Comparison of ENCODE assay signal across 18 mouse cellular contexts in the genomic region with DNA sequence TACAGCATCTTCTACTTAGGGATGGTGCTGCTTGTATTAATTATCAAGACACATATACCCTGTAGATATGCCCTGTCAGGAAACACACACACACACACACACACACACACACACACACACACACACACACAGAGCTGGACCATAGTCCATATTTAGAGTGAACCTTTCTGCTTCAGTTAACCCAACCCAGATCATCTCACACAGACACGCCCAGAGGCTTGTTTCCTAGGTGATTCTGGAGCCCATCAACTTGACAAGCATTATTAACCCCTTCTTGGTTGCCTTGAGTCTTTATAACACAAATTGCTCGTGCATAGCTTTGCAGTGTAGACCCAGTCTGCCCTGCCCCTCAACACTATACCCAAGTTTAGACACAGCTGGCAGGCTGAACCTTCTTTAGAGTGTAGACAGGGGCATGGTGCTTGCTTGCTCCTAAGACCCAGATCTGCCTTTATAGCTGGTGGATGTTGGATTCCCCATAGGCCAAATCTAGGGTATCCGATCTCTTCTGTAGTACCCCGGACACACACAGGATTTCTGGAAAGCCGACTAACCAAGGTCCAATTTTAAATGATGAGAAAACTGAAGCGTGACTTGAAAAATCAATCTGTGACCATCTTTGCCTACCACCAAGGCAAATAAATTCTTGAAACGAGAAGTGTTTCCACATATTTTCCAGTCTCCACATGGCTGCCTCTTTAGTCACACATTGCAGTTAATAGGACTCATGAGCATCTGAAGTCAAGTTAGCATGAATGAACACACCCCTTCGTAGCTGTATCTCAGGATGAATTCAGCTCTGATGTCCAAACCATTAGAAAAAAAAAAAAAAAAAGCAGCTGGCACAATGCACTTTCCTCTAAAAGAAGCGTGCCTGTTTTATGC. TPM values are rescaled to one million over a fixed set of nuclear protein-coding genes. Genes with fewer than 3 reads are reported as not detected.
DNase-seq lines count a peak whose midpoint lies in the region; ATAC-seq lines count a peak whose summit lies in the region.
"Had no signal": no experiment of that assay in that cellular context is flagged by ENCODE, and none has a peak within 500 bp of the region (broad histone marks: within the 10 kb centered on the region; RNA-seq: fewer than 3 reads in every experiment).

No protein-coding gene starts in this region.

- WGBS in forebrain, embryonic 11.5 days: 75% methylated on average over 9 of the region's 9 CpGs
- 82% methylated on average over 9 of the region's 9 CpGs for WGBS in forebrain, embryonic 10.5 days
- 59% methylated on average over 9 of the region's 9 CpGs for whole genome bisulfite sequencing in neural tube, embryonic 13.5 days
- WGBS in hindbrain, embryonic 12.5 days: 69% methylated on average over 9 of the region's 9 CpGs

- H3K27me3 ChIP-seq in forebrain, embryonic 11.5 days (ENCODE audit: control insufficient read depth, insufficient read depth, low read length): no peaks in the 10 kb centered on the region
- H3K27me3 ChIP-seq in forebrain, embryonic 10.5 days (ENCODE audit: poor library complexity, severe bottlenecking): no peaks in the 10 kb centered on the region
- no peaks in the 10 kb centered on the region for H3K27me3 ChIP-seq in neural tube, embryonic 13.5 days
- no peaks in the 10 kb centered on the region for H3K27me3 ChIP-seq in hindbrain, embryonic 12.5 days

- H3K9me3 ChIP-seq in forebrain, embryonic 11.5 days (ENCODE audit: control insufficient read depth, low read length): no peaks in the 10 kb centered on the region
- no peaks in the 10 kb centered on the region for H3K9me3 ChIP-seq in forebrain, embryonic 10.5 days
- no peaks in the 10 kb centered on the region for H3K9me3 ChIP-seq in neural tube, embryonic 13.5 days
- no peaks in the 10 kb centered on the region for H3K9me3 ChIP-seq in hindbrain, embryonic 12.5 days (replicated peaks)

- H3K4me1 ChIP-seq in forebrain, embryonic 11.5 days (replicated peaks; ENCODE audit: control insufficient read depth, insufficient read depth, low read length): no peaks in the 10 kb centered on the region
- peaks cover 17% of the 10 kb centered on the region for H3K4me1 ChIP-seq in forebrain, embryonic 10.5 days
- H3K4me1 ChIP-seq in neural tube, embryonic 13.5 days (replicated peaks): peaks cover 35% of the 10 kb centered on the region
- peaks cover 18% of the 10 kb centered on the region for H3K4me1 ChIP-seq in hindbrain, embryonic 12.5 days

- H3K4me3 ChIP-seq in forebrain, embryonic 11.5 days (ENCODE audit: low read depth, low read length): no peak overlapping the region
- H3K4me3 ChIP-seq in forebrain, embryonic 10.5 days: no peak overlapping the region
- H3K4me3 ChIP-seq in neural tube, embryonic 13.5 days: no peak overlapping the region
- no peak overlapping the region for H3K4me3 ChIP-seq in hindbrain, embryonic 12.5 days

- no peaks in the 10 kb centered on the region for H3K36me3 ChIP-seq in forebrain, embryonic 11.5 days (ENCODE audit: control insufficient read depth, insufficient read depth, low read length)
- no peaks in the 10 kb centered on the region for H3K36me3 ChIP-seq in forebrain, embryonic 10.5 days (replicated peaks)
- no peaks in the 10 kb centered on the region for H3K36me3 ChIP-seq in neural tube, embryonic 13.5 days
- H3K36me3 ChIP-seq in hindbrain, embryonic 12.5 days: no peaks in the 10 kb centered on the region

- no peak overlapping the region for H3K9ac ChIP-seq in forebrain, embryonic 11.5 days (ENCODE audit: low read length)
- no peak overlapping the region for H3K9ac ChIP-seq in neural tube, embryonic 13.5 days
- H3K9ac ChIP-seq in hindbrain, embryonic 12.5 days: no peak overlapping the region
- H3K9ac ChIP-seq: lung, embryonic 14.5 days had no signal

- no peak overlapping the region for H3K4me2 ChIP-seq in forebrain, embryonic 11.5 days (ENCODE audit: low read depth, low read length, severe bottlenecking)
- H3K4me2 ChIP-seq in neural tube, embryonic 13.5 days: peak overlapping the region; percentile 33; the same call in 1 of the 2 replicates
- H3K4me2 ChIP-seq in hindbrain, embryonic 12.5 days (replicated peaks): 0 out of 2 replicates have a peak overlapping the region, but pooled peaks have one; percentile 15

- ATAC-seq in forebrain, embryonic 11.5 days (replicated peaks; ENCODE audit: low FRiP score): no peak
- peak; percentile 70; the same call in 1 of the 2 replicates for ATAC-seq in neural tube, embryonic 13.5 days (ENCODE audit: low read depth)
- no peak for ATAC-seq in hindbrain, embryonic 12.5 days (ENCODE audit: low FRiP score)
- ATAC-seq: activated CD4-positive, CD25-positive, alpha-beta regulatory T cell, adult 4 months had no signal

- peak; percentile 48 for DNase-seq in forebrain, embryonic 11.5 days (ENCODE audit: low spot score)
- no peak for DNase-seq in forebrain, embryonic 10.5 days (ENCODE audit: extremely low spot score, low spot score)
- DNase-seq in neural tube, embryonic 10.5 days (ENCODE audit: extremely low spot score, low spot score): no peak
- peak; percentile 59 for DNase-seq in retina, embryonic 14.5 days (ENCODE audit: low spot score)
- no peak for DNase-seq in adrenal gland, adult 2 months
- DNase-seq in liver: no peak
- DNase-seq: thymus, postnatal 25 days had no signal

- H3K27ac ChIP-seq in forebrain, embryonic 11.5 days (ENCODE audit: low read depth, low read length): no peak overlapping the region
- H3K27ac ChIP-seq in forebrain, embryonic 10.5 days: no peak overlapping the region
- peak overlapping the region; percentile 46; the same call in 1 of the 2 replicates for H3K27ac ChIP-seq in neural tube, embryonic 13.5 days (replicated peaks)
- peak overlapping the region; percentile 17; the same call in 1 of the 2 replicates for H3K27ac ChIP-seq in hindbrain, embryonic 12.5 days

RNA-seq across cellular contexts. Expression of a gene that starts 56.3 kb away (rescaled TPM):
- polyA plus RNA-seq in forebrain, embryonic 11.5 days (2014; fragmentation: Nextera tagmentation; extraction: Ambion mirVana): not detected in 2 replicates
- polyA plus RNA-seq in forebrain, embryonic 10.5 days (2016; fragmentation: Nextera tagmentation; extraction: Ambion mirVana): 0.15 TPM in 1 of 2 replicates, not detected in the other
- 0.18 TPM in 1 of 2 replicates, not detected in the other for polyA plus RNA-seq in neural tube, embryonic 13.5 days (2015; fragmentation: Nextera tagmentation; extraction: Ambion mirVana)
- 0.27 TPM in 1 of 2 replicates, not detected in the other for polyA plus RNA-seq in hindbrain, embryonic 12.5 days (2016; fragmentation: Nextera tagmentation; extraction: Ambion mirVana)
- not detected for total RNA-seq in adrenal gland, adult 2 months (2021)
- not detected in 2 replicates for polyA plus RNA-seq in adrenal gland, adult 2 months (2012; rRNA removed)
- total RNA-seq: common myeloid progenitor, adult 5-6 weeks; hematopoietic stem cell, adult 5-6 weeks; layer of hippocampus, adult 18-20 months; left cerebral cortex, postnatal 14 days; megakaryocyte-erythroid progenitor cell, adult 5-6 weeks had no signal
- polyA plus RNA-seq: activated CD4-positive, CD25-positive, alpha-beta regulatory T cell, adult 4 months; frontal cortex, adult 2 months; lung, embryonic 14.5 days; neural tube, embryonic 14.5 days had no signal

Comparison
In these comparisons a context has a peak if more than half of its experiments do, and no peak if none do; other contexts are left out.
1. DNase-seq: peak in forebrain, embryonic 11.5 days (single experiment) and retina, embryonic 14.5 days (single experiment); none in forebrain, embryonic 10.5 days (single experiment), neural tube, embryonic 10.5 days (single experiment), adrenal gland, adult 2 months (single experiment) and liver (single experiment).
2. H3K27ac ChIP-seq: peak in neural tube, embryonic 13.5 days (single experiment) and hindbrain, embryonic 12.5 days (single experiment); none in forebrain, embryonic 11.5 days (single experiment) and forebrain, embryonic 10.5 days (single experiment).